Mouse (Mus musculus) forebrain, embryonic 11.5 days (tissue): ENCODE measurements around the gene Krt84. TPM values are rescaled to one million over a fixed set of nuclear protein-coding genes. Genes with fewer than 3 reads are reported as not detected.
"Not testable (repeated sequence)": the region's sequence is repeated elsewhere in the genome, so short reads cannot be mapped to it uniquely, and the experiment has no call there.

ENCODE experiments used
- ATAC-seq: fragments of 200-750 bp; cut with Nextera tagmentation; replicated peaks from 2 replicates; pipeline ENCODE4 v1.8.0; 2017; ENCODE audit warnings: moderate TSS enrichment; ENCODE audit not compliant: low FRiP score
- DNase-seq: peaks from one replicate; pipeline ENCODE4 v3.0.0-alpha.2; 2017; ENCODE audit warnings: low spot score
- H3K27ac ChIP-seq: fragments of 300-500 bp; sonication (generic); 2 replicates; pipeline ENCODE4 v1.5.1; 2014; ENCODE audit warnings: low read depth, low read length
- H3K27me3 ChIP-seq: fragments of 300-500 bp; sonication (generic); 2 replicates; pipeline ENCODE4 v1.6.1; 2014; ENCODE audit warnings: mild to moderate bottlenecking, low read length, mixed read lengths; ENCODE audit not compliant: control insufficient read depth, insufficient read depth
- H3K36me3 ChIP-seq: fragments of 300-500 bp; sonication (generic); 2 replicates; pipeline ENCODE4 v1.6.1; 2014; ENCODE audit warnings: mild to moderate bottlenecking, low read length, moderate library complexity, mixed read lengths; ENCODE audit not compliant: control insufficient read depth, insufficient read depth
- H3K4me1 ChIP-seq: fragments of 300-500 bp; sonication (generic); replicated peaks from 2 replicates; pipeline ENCODE4 v1.6.1; 2014; ENCODE audit warnings: low read length, mixed read lengths; ENCODE audit not compliant: control insufficient read depth, insufficient read depth
- H3K4me2 ChIP-seq: fragments of 300-500 bp; sonication (generic); 2 replicates; pipeline ENCODE4 v1.6.1; 2014; ENCODE audit warnings: low read depth, mild to moderate bottlenecking, low read length, moderate library complexity, mixed read lengths; ENCODE audit not compliant: severe bottlenecking
- H3K4me3 ChIP-seq: fragments of 300-500 bp; sonication (generic); 2 replicates; pipeline ENCODE4 v1.5.1; 2014; ENCODE audit warnings: low read depth, low read length
- H3K9ac ChIP-seq: fragments of 300-500 bp; sonication (generic); 2 replicates; pipeline ENCODE4 v1.6.1; 2014; ENCODE audit warnings: low read length
- H3K9me3 ChIP-seq: fragments of 300-500 bp; sonication (generic); 2 replicates; pipeline ENCODE4 v1.6.1; 2016; ENCODE audit warnings: low read length, mixed read lengths; ENCODE audit not compliant: control insufficient read depth
- WGBS: fragments of 180-500 bp; shearing (Covaris S2); extraction: QIAGEN DNeasy Blood & Tissue Kit; methylation state at CpG from one replicate; pipeline ENCODE4 v1.1.7; 2014; 5-methylcytosine and 5-hydroxymethylcytosine counted together
- polyA plus RNA-seq: library from polyadenylated mRNA; unstranded; fragments of >200 nt; fragmentation: Nextera tagmentation; extraction: Ambion mirVana; gene quantifications from 2 replicates; pipeline ENCODE4 v1.2.1, GENCODE M21; 2014

Krt84 gene
- polyA plus RNA-seq, 1 experiment from 2014 or later: not detected

DNA sequence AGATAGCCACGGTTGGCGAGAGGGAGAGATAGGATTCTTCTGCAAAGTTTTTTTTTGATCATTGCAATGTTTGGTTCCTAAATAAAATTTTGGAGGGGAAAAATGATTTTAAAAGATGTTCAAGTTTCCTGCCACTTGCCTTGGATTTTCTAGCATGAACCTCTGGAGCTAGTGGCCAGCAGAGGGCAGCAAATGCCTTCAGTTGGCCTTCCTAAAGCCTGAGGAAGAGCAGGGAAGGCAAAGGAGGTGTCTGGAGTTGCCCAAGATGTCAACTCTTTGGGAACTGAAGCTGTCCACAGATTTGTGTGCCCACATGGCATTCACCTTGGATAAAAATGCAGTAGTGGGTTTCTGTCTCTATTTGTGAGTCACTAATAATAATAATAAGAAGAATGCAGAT lies 12.8 kb downstream of the Krt84 start:
- Histone ChIP-seq H3K27me3 (no peaks in the 10 kb centered on the region), H3K4me2 (no peak overlapping the region), H3K36me3 (no peaks in the 10 kb centered on the region), H3K4me3 (no peak overlapping the region), H3K9ac (no peak overlapping the region), H3K4me1 (no peaks in the 10 kb centered on the region), H3K9me3 (no peaks in the 10 kb centered on the region), H3K27ac (no peak overlapping the region)
- ATAC-seq: no peak
- DNase-seq: peak; percentile 81
- 21% methylated on average over 2 of the region's 2 CpGs for WGBS

DNA sequence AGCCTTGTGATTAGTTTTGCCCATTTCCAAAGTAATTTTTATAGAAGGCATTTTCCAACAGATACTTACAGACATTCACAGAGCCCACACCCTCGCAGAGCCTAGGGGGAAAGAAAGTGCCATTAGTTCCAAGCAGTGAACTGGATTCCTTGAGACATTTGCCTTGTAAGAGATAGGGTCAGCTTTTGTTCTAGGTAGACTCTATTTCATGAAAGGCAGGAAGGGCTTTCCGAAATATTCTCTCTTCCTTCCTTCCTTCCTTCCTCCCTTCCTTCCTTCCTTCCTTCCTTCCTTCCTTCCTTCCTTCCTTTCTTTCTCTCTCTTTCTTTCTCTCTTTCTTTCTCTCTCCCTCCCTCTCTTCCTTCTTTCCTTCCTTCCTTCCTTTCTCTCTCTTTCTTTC lies 15.5 kb downstream of the Krt84 start, which contains the start of gene Gm49425:
Gm49425 (minus strand) TSS at position 101 of the 400 bp plus-strand sequence.
- DNase-seq, H3K4me1 ChIP-seq, H3K9me3 ChIP-seq, H3K27ac ChIP-seq, H3K4me2 ChIP-seq, H3K4me3 ChIP-seq, ATAC-seq, H3K9ac ChIP-seq, H3K27me3 ChIP-seq, H3K36me3 ChIP-seq: not testable (repeated sequence)
- WGBS: 77% methylated on average over 2 of the region's 2 CpGs

DNA sequence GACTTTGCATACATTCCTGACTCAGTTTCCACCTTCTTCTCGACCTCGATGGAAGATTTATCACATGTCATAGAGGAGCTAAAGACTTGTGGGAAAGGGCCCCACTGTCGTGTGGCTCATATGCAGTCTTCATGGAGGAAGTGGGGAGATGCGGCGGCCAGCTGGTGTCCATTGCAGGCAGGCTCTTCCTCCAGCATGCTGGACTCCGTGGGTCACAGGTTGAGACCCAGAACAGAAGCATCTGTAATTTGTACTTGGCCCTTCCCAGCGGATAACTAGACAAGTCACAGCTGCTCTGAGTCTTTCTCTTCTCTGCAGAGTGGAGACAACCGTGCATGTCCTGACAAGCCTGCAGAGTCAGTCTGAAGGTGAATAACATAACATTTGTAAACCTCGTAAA lies 24.4 kb downstream of the Krt84 start:
- Histone ChIP-seq H3K9me3 (no peaks in the 10 kb centered on the region), H3K27ac (no peak overlapping the region), H3K4me1 (no peaks in the 10 kb centered on the region), H3K9ac (no peak overlapping the region), H3K4me2 (no peak overlapping the region), H3K36me3 (no peaks in the 10 kb centered on the region), H3K4me3 (no peak overlapping the region), H3K27me3 (no peaks in the 10 kb centered on the region)
- DNase-seq: no peak
- no peak for ATAC-seq
- WGBS: 83% methylated on average over 9 of the region's 9 CpGs

GRCm38 (mm10) chr15:101506896-101507758 lies 25.5 kb downstream of the Krt84 start:
- no peaks in the 10 kb centered on the region for H3K4me1 ChIP-seq
- H3K27me3 ChIP-seq: no peaks in the 10 kb centered on the region
- H3K4me3 ChIP-seq: no peak overlapping the region
- no peak for ATAC-seq
- no peak overlapping the region for H3K27ac ChIP-seq
- no peak overlapping the region for H3K9ac ChIP-seq
- no peaks in the 10 kb centered on the region for H3K36me3 ChIP-seq
- no peak overlapping the region for H3K4me2 ChIP-seq
- 68% methylated on average over 14 of the region's 14 CpGs for WGBS
- no peaks in the 10 kb centered on the region for H3K9me3 ChIP-seq
- no peak for DNase-seq

DNA sequence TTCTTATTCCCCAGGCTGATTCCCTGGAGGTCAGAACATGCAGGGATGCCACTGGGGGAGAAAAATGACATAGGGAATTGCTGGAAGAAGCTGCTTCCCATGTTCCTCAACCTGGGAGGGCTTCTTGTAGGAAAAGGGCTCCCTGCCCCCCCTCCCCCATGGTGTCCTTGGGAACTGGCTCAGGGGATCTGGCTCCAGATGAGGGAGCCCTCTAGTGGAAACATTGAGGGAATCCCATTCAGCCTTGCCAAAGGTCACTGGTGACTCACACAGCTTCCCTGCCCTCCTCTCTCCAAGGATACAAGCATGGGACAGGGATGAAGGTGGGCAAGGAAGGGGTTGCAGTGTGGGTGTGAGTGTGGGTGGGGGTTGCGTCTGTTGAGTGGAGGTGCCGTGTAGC lies 35.4 kb downstream of the Krt84 start:
- no peaks in the 10 kb centered on the region for H3K36me3 ChIP-seq
- no peaks in the 10 kb centered on the region for H3K4me1 ChIP-seq
- H3K4me3 ChIP-seq: no peak overlapping the region
- no peaks in the 10 kb centered on the region for H3K27me3 ChIP-seq
- no peak overlapping the region for H3K27ac ChIP-seq
- no peak overlapping the region for H3K4me2 ChIP-seq
- WGBS: 68% methylated on average over 2 of the region's 2 CpGs
- DNase-seq (peak; percentile 60), ATAC-seq (no peak)
- H3K9ac ChIP-seq: no peak overlapping the region
- no peaks in the 10 kb centered on the region for H3K9me3 ChIP-seq

DNA sequence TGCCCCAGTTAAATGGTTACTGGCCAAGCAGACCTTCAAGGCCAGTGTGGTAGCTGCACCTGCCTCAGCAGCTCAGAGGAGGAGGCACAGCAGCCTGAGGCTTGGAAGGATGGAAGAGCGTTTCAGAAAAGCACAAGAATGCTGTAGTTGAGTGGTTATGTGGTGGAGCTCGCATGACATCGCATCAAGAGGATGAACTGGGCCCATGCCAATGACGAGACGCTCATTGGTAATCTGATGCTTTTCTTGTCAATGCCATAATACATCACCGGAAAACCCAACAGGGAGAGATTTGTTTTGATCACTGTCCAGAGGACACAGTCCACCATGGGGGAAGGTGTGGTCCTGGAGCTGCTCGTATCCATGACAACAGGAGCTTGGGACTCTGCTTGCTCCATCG lies 37.4 kb downstream of the Krt84 start:
- no peak overlapping the region for H3K4me3 ChIP-seq
- no peak overlapping the region for H3K9ac ChIP-seq
- no peaks in the 10 kb centered on the region for H3K27me3 ChIP-seq
- no peaks in the 10 kb centered on the region for H3K36me3 ChIP-seq
- H3K4me1 ChIP-seq: no peaks in the 10 kb centered on the region
- ATAC-seq (no peak), DNase-seq (no peak)
- no peak overlapping the region for H3K4me2 ChIP-seq
- 89% methylated on average over 8 of the region's 8 CpGs for WGBS
- no peak overlapping the region for H3K27ac ChIP-seq
- H3K9me3 ChIP-seq: no peaks in the 10 kb centered on the region

- H3K27me3 ChIP-seq: no peaks in the 10 kb centered on the region
- no peak overlapping the region for H3K27ac ChIP-seq
- H3K9me3 ChIP-seq: no peaks in the 10 kb centered on the region
- no peaks in the 10 kb centered on the region for H3K4me1 ChIP-seq
- H3K4me3 ChIP-seq: no peak overlapping the region
- H3K36me3 ChIP-seq: no peaks in the 10 kb centered on the region
- no peak overlapping the region for H3K9ac ChIP-seq
- DNase-seq: no peak
- 81% methylated on average over 1 of the region's 1 CpGs for WGBS
- H3K4me2 ChIP-seq: no peak overlapping the region
- ATAC-seq: no peak
Measured at GRCm38 (mm10) chr15:101494203-101494602, 38.4 kb downstream of the Krt84 start.

GRCm38 (mm10) chr15:101493713-101494112 lies 38.9 kb downstream of the Krt84 start:
- H3K9me3 ChIP-seq: no peaks in the 10 kb centered on the region
- H3K4me3 ChIP-seq: no peak overlapping the region
- H3K27ac ChIP-seq: no peak overlapping the region
- H3K36me3 ChIP-seq: no peaks in the 10 kb centered on the region
- H3K9ac ChIP-seq: no peak overlapping the region
- H3K27me3 ChIP-seq: no peaks in the 10 kb centered on the region
- DNase-seq (no peak), ATAC-seq (no peak)
- H3K4me2 ChIP-seq: no peak overlapping the region
- WGBS: 85% methylated on average over 6 of the region's 6 CpGs
- no peaks in the 10 kb centered on the region for H3K4me1 ChIP-seq

GRCm38 (mm10) chr15:101492718-101493117 lies 39.9 kb downstream of the Krt84 start:
- DNase-seq (no peak), ATAC-seq (no peak)
- no peaks in the 10 kb centered on the region for H3K27me3 ChIP-seq
- no peaks in the 10 kb centered on the region for H3K36me3 ChIP-seq
- H3K4me2 ChIP-seq: no peak overlapping the region
- no peak overlapping the region for H3K9ac ChIP-seq
- no peak overlapping the region for H3K27ac ChIP-seq
- WGBS: 80% methylated on average over 8 of the region's 8 CpGs
- no peak overlapping the region for H3K4me3 ChIP-seq
- no peaks in the 10 kb centered on the region for H3K9me3 ChIP-seq
- H3K4me1 ChIP-seq: no peaks in the 10 kb centered on the region
